Mouse (Mus musculus) midbrain, embryonic 15.5 days (tissue): ENCODE measurements around the gene Tgtp2. TPM values are rescaled to one million over a fixed set of nuclear protein-coding genes. Genes with fewer than 3 reads are reported as not detected.

ENCODE experiments used
- ATAC-seq: fragments of 200-750 bp; cut with Nextera tagmentation; replicated peaks from 2 replicates; pipeline ENCODE4 v1.8.0; 2017; ENCODE audit warnings: moderate TSS enrichment
- H3K27ac ChIP-seq: fragments of 300-500 bp; sonication (generic); 2 replicates; pipeline ENCODE4 v1.5.1; 2015; ENCODE audit warnings: mild to moderate bottlenecking, inconsistent platforms
- H3K27me3 ChIP-seq: fragments of 300-500 bp; sonication (generic); replicated peaks from 2 replicates; pipeline ENCODE4 v1.6.1; 2015; ENCODE audit warnings: inconsistent platforms
- H3K36me3 ChIP-seq: fragments of 300-500 bp; sonication (generic); replicated peaks from 2 replicates; pipeline ENCODE4 v1.6.1; 2015; ENCODE audit warnings: inconsistent platforms
- H3K4me1 ChIP-seq: fragments of 300-500 bp; sonication (generic); 2 replicates; pipeline ENCODE4 v1.6.1; 2015; ENCODE audit warnings: inconsistent platforms
- H3K4me2 ChIP-seq: fragments of 300-500 bp; sonication (generic); 2 replicates; pipeline ENCODE4 v1.6.1; 2015; ENCODE audit warnings: inconsistent platforms, mild to moderate bottlenecking, moderate library complexity
- H3K4me3 ChIP-seq: fragments of 300-500 bp; sonication (generic); 2 replicates; pipeline ENCODE4 v1.5.1; 2015; ENCODE audit warnings: mild to moderate bottlenecking, inconsistent platforms
- H3K9ac ChIP-seq: fragments of 300-500 bp; sonication (generic); 2 replicates; pipeline ENCODE4 v1.6.1; 2015; ENCODE audit warnings: mild to moderate bottlenecking, inconsistent platforms
- H3K9me3 ChIP-seq: fragments of 300-500 bp; sonication (generic); 2 replicates; pipeline ENCODE4 v1.6.1; 2016; ENCODE audit warnings: inconsistent platforms
- WGBS: fragments of 180-500 bp; shearing (Covaris S2); methylation state at CpG from one replicate; pipeline ENCODE4 v1.1.7; 2015; ENCODE audit warnings: mixed read lengths; 5-methylcytosine and 5-hydroxymethylcytosine counted together
- polyA plus RNA-seq: library from polyadenylated mRNA; unstranded; fragments of >200 nt; fragmentation: Nextera tagmentation; extraction: Ambion mirVana; gene quantifications from 2 replicates; pipeline ENCODE4 v1.2.1, GENCODE M21; 2015

The Tgtp2 gene
- polyA plus RNA-seq, 1 experiment from 2014 or later: not detected

GRCm38 (mm10) chr11:49092786-49093185 is 28.8 kb upstream of the Tgtp2 start:
- H3K27me3 ChIP-seq: no peaks in the 10 kb centered on the region
- H3K9ac ChIP-seq: no peak overlapping the region
- no peaks in the 10 kb centered on the region for H3K36me3 ChIP-seq
- WGBS: 90% methylated on average over 2 of the region's 2 CpGs
- H3K4me1 ChIP-seq: no peaks in the 10 kb centered on the region
- no peak overlapping the region for H3K4me2 ChIP-seq
- H3K27ac ChIP-seq: no peak overlapping the region
- H3K4me3 ChIP-seq: no peak overlapping the region
- no peaks in the 10 kb centered on the region for H3K9me3 ChIP-seq
- ATAC-seq: no peak

- Histone ChIP-seq H3K36me3 (no peaks in the 10 kb centered on the region), H3K27ac (no peak overlapping the region), H3K27me3 (no peaks in the 10 kb centered on the region), H3K4me1 (no peaks in the 10 kb centered on the region), H3K9me3 (no peaks in the 10 kb centered on the region), H3K4me3 (no peak overlapping the region), H3K9ac (no peak overlapping the region), H3K4me2 (no peak overlapping the region)
- WGBS: 95% methylated on average over 1 of the region's 1 CpGs
- ATAC-seq: no peak
Measured at GRCm38 (mm10) chr11:49092053-49092586, 28.1 kb upstream of the Tgtp2 start.

DNA sequence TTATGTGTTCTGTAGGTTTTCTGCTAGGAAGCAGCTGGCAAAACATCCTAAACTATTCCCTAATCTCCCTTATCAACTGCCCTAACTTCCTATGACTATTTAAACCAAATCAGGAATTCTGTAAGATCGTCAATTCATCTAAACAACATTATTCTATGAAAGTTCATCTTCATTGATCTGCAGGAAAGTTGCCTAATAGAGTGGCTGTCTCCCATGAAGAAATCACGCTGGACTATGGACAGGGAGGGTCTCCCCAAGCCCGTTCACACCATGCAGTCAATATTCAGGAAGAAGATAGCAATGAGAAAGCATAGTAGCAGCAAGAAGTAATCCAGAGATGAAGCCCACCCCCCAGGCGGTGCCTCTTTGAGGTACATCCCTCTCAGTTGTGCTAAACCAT is 27.2 kb upstream of the Tgtp2 start:
- no peak for ATAC-seq
- H3K4me2 ChIP-seq: no peak overlapping the region
- H3K9ac ChIP-seq: no peak overlapping the region
- H3K4me1 ChIP-seq: no peaks in the 10 kb centered on the region
- no peaks in the 10 kb centered on the region for H3K9me3 ChIP-seq
- H3K36me3 ChIP-seq: no peaks in the 10 kb centered on the region
- no peak overlapping the region for H3K27ac ChIP-seq
- no peaks in the 10 kb centered on the region for H3K27me3 ChIP-seq
- WGBS: 73% methylated on average over 4 of the region's 4 CpGs
- H3K4me3 ChIP-seq: no peak overlapping the region

- WGBS: 92% methylated on average over 5 of the region's 5 CpGs
- H3K27me3 ChIP-seq: no peaks in the 10 kb centered on the region
- no peak for ATAC-seq
- no peaks in the 10 kb centered on the region for H3K9me3 ChIP-seq
- H3K4me3 ChIP-seq: no peak overlapping the region
- no peak overlapping the region for H3K4me2 ChIP-seq
- H3K27ac ChIP-seq: no peak overlapping the region
- no peaks in the 10 kb centered on the region for H3K4me1 ChIP-seq
- no peak overlapping the region for H3K9ac ChIP-seq
- no peaks in the 10 kb centered on the region for H3K36me3 ChIP-seq
Measured at GRCm38 (mm10) chr11:49090551-49090950, 26.5 kb upstream of the Tgtp2 start.

- Histone ChIP-seq H3K9ac (no peak overlapping the region), H3K9me3 (no peaks in the 10 kb centered on the region), H3K27ac (no peak overlapping the region), H3K4me1 (no peaks in the 10 kb centered on the region), H3K4me3 (no peak overlapping the region), H3K27me3 (no peaks in the 10 kb centered on the region), H3K4me2 (no peak overlapping the region), H3K36me3 (no peaks in the 10 kb centered on the region)
- 77% methylated on average over 3 of the region's 3 CpGs for WGBS
- ATAC-seq: no peak
Measured at GRCm38 (mm10) chr11:49089735-49090507, 25.9 kb upstream of the Tgtp2 start.

DNA sequence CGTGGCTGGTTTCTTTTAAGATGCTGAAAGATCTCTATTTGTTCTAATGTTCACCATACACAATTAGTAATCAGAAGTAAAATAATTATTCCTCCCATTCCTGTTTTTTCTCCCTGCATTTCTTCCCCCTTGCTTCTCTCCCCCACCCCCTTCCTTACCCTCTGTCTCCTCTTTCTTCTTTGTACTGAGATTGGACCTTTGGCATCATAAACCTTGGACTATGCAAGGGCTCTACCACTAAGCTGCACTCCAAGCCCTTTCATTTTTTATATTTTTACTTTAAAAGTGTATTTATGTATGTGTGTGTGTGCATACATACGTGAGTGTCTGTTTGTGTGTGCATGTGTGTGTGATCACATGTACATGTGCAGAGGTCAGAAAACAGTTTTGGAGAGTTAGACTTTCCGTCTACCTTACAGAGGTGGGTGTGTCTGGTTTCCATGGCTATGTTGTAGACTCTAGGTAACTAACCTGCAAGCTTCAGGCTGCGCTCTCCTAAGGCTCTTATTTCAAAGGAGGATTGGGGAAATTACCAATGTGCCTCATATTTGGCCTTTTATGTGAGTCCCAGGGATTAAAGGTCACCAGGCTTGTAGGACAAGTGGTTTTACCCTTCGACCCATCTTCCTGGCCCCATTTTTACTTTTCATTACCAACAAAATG is 25.1 kb upstream of the Tgtp2 start:
- Histone ChIP-seq H3K27me3 (no peaks in the 10 kb centered on the region), H3K9me3 (no peaks in the 10 kb centered on the region), H3K4me1 (no peaks in the 10 kb centered on the region), H3K27ac (no peak overlapping the region), H3K9ac (no peak overlapping the region), H3K36me3 (no peaks in the 10 kb centered on the region), H3K4me3 (no peak overlapping the region), H3K4me2 (no peak overlapping the region)
- ATAC-seq: no peak
- WGBS: 89% methylated on average over 5 of the region's 5 CpGs

- ATAC-seq: no peak
- Histone ChIP-seq H3K4me1 (no peaks in the 10 kb centered on the region), H3K9ac (no peak overlapping the region), H3K4me2 (peak overlapping the region; percentile 21), H3K27me3 (no peaks in the 10 kb centered on the region), H3K9me3 (no peaks in the 10 kb centered on the region), H3K27ac (no peak overlapping the region), H3K36me3 (no peaks in the 10 kb centered on the region), H3K4me3 (no peak overlapping the region)
- WGBS: 38% methylated on average over 22 of the region's 22 CpGs
Measured at GRCm38 (mm10) chr11:49087830-49088616, 24.0 kb upstream of the Tgtp2 start.

- no peaks in the 10 kb centered on the region for H3K36me3 ChIP-seq
- no peaks in the 10 kb centered on the region for H3K9me3 ChIP-seq
- 88% methylated on average over 6 of the region's 6 CpGs for WGBS
Measured at GRCm38 (mm10) chr11:49086858-49087361, 22.9 kb upstream of the Tgtp2 start.

GRCm38 (mm10) chr11:49084875-49085274 is 20.9 kb upstream of the Tgtp2 start:
- H3K9me3 ChIP-seq: no peaks in the 10 kb centered on the region
- no peak overlapping the region for H3K9ac ChIP-seq
- no peaks in the 10 kb centered on the region for H3K36me3 ChIP-seq
- ATAC-seq: no peak
- H3K4me2 ChIP-seq: no peak overlapping the region
- 44% methylated on average over 3 of the region's 3 CpGs for WGBS
- H3K4me1 ChIP-seq: no peaks in the 10 kb centered on the region
- H3K4me3 ChIP-seq: no peak overlapping the region
- H3K27ac ChIP-seq: no peak overlapping the region
- H3K27me3 ChIP-seq: no peaks in the 10 kb centered on the region

More at GRCm38 (mm10) chr11:49086858-49087361, 22.9 kb upstream of the Tgtp2 start:
- H3K4me2 ChIP-seq: no peak overlapping the region
- no peaks in the 10 kb centered on the region for H3K4me1 ChIP-seq
- no peak overlapping the region for H3K4me3 ChIP-seq
- no peaks in the 10 kb centered on the region for H3K27me3 ChIP-seq
- H3K27ac ChIP-seq: no peak overlapping the region
- ATAC-seq: no peak
- H3K9ac ChIP-seq: no peak overlapping the region

- no peaks in the 10 kb centered on the region for H3K36me3 ChIP-seq
- H3K27ac ChIP-seq: no peak overlapping the region
- H3K9ac ChIP-seq: no peak overlapping the region
- no peaks in the 10 kb centered on the region for H3K27me3 ChIP-seq
- no peak for ATAC-seq
- 91% methylated on average over 1 of the region's 1 CpGs for WGBS
- H3K4me3 ChIP-seq: no peak overlapping the region
- no peak overlapping the region for H3K4me2 ChIP-seq
- no peaks in the 10 kb centered on the region for H3K4me1 ChIP-seq
- H3K9me3 ChIP-seq: no peaks in the 10 kb centered on the region
Measured at GRCm38 (mm10) chr11:49084385-49084784, 20.4 kb upstream of the Tgtp2 start.

DNA sequence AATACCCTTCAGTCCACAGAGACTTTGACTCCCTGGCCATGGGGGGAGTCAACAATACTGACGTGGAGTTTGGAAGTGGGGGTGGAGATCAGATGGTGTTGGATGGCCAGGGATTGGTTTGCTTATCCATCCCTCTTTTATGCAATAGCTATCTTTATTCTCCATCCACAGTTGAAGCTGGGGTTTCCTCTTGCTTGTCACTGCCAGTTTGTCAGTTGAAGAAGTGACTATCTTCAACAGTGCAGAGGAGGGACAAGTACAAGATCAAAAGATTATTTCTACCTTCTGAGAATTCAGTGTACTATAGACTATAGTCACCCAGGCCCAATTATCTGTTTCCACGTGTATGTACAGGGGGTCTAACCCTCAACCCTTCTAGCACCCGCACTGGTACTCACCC is 19.8 kb upstream of the Tgtp2 start:
- ATAC-seq: no peak
- Histone ChIP-seq H3K36me3 (no peaks in the 10 kb centered on the region), H3K4me3 (no peak overlapping the region), H3K9ac (no peak overlapping the region), H3K4me1 (no peaks in the 10 kb centered on the region), H3K4me2 (no peak overlapping the region), H3K27me3 (no peaks in the 10 kb centered on the region), H3K9me3 (no peaks in the 10 kb centered on the region), H3K27ac (no peak overlapping the region)
- WGBS: 76% methylated on average over 3 of the region's 3 CpGs

DNA sequence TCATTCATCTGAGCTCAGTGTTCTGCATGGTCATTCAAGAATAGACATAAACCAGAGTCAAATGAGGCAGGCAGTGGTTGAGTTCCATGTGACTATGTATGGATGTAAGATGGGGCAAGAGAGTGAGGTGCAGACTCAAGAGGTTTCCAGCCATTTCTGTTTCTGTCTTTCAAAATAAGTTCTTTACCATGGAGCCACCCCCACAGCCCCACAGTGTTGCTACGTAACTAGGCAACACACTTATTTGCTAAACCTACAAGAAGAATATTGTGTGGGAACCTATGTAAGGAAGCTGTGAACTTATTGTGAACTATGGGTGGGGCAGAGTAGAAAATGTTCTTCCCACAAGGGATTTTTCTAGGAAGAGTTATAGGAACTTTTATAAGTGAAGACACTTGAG is 19.1 kb upstream of the Tgtp2 start:
- H3K9me3 ChIP-seq: no peaks in the 10 kb centered on the region
- no peak overlapping the region for H3K9ac ChIP-seq
- H3K4me2 ChIP-seq: no peak overlapping the region
- 93% methylated on average over 1 of the region's 1 CpGs for WGBS
- no peak overlapping the region for H3K27ac ChIP-seq
- ATAC-seq: no peak
- no peaks in the 10 kb centered on the region for H3K36me3 ChIP-seq
- no peak overlapping the region for H3K4me3 ChIP-seq
- no peaks in the 10 kb centered on the region for H3K27me3 ChIP-seq
- H3K4me1 ChIP-seq: no peaks in the 10 kb centered on the region
